Mouse (Mus musculus) left cerebral cortex, adult 8-10 months (tissue): Measurements from ENCODE around the gene Zscan21. TPM values are rescaled to one million over a fixed set of nuclear protein-coding genes. Genes with fewer than 3 reads are reported as not detected.

Source experiments
- microRNA-seq, 2 experiments: library from miRNA; unstranded; fragments of <30 nt; microRNA quantifications; one replicate each; pipeline ENCODE4 v1.2.0; 2022
- total RNA-seq, 4 experiments: library from RNA; stranded (reverse); gene quantifications; 2 replicates each; pipeline ENCODE4 v1.2.4; 2022

The Zscan21 gene
- total RNA-seq, 4 experiments from 2014 or later, result 15.9 to 17.8 (median 16.3) TPM

Small RNA genes lying within 50 kb of the gene (microRNA-seq; reads per million reads assigned to microRNA genes)
- gene Mir106b, result 373 to 412 reads per million in 2 experiments
- gene Mir25, result 50.5 to 52.9 reads per million in 2 experiments
- gene Mir93, result 1,448 to 1,450 reads per million in 2 experiments

Other genes starting within 250 kb of the Zscan21 start
- not detected for gene Pilrb2, start 245.1 kb upstream of the Zscan21 start, total RNA-seq
- under 1 TPM; 0.37 to 0.59 (median 0.51) TPM for gene Cyp3a13, start 195.3 kb upstream of the Zscan21 start, total RNA-seq
- gene Gjc3, start 153.8 kb upstream of the Zscan21 start, total RNA-seq, result 10 to 100 TPM; 22.7 to 28.6 (median 25.6) TPM
- not detected for gene Azgp1, start 135.4 kb upstream of the Zscan21 start, total RNA-seq
- gene Smok3a, start 95.6 kb upstream of the Zscan21 start, total RNA-seq, result not detected
- gene Smok3b, start 95.5 kb upstream of the Zscan21 start, total RNA-seq, result not detected
- not detected for gene Smok3c, start 63.7 kb upstream of the Zscan21 start, total RNA-seq
- 10 to 100 TPM; 39.6 to 44.7 (median 42.9) TPM for gene Zkscan1, start 31.8 kb upstream of the Zscan21 start, total RNA-seq
- 10 to 100 TPM; 11.6 to 14.0 (median 13.4) TPM for gene Zfp113, start 38.8 kb downstream of the Zscan21 start, total RNA-seq
- 100 to 1,000 TPM; 133 to 147 (median 144) TPM for gene Cops6, start 44.2 kb downstream of the Zscan21 start, total RNA-seq
- gene Ap4m1, start 55.1 kb downstream of the Zscan21 start, total RNA-seq, result 10 to 100 TPM; 21.6 to 28.1 (median 24.0) TPM
- gene Mcm7, start 55.5 kb downstream of the Zscan21 start, total RNA-seq, result 10 to 100 TPM; 15.2 to 17.9 (median 15.9) TPM
- gene Taf6, start 70.5 kb downstream of the Zscan21 start, total RNA-seq, result 10 to 100 TPM; 34.6 to 42.1 (median 38.8) TPM
- gene Cnpy4, start 70.6 kb downstream of the Zscan21 start, total RNA-seq, result 10 to 100 TPM; 11.7 to 14.7 (median 12.5) TPM
- 1 to 10 TPM; 7.4 to 9.1 (median 8.5) TPM for gene Mblac1, start 77.4 kb downstream of the Zscan21 start, total RNA-seq
- gene Nxpe5, start 109.0 kb downstream of the Zscan21 start, total RNA-seq, result under 1 TPM in 3 of 4 experiments, not detected in 1; 0.19 to 0.23 (median 0.22) TPM
- gene Lamtor4, start 138.6 kb downstream of the Zscan21 start, total RNA-seq, result 10 to 100 TPM; 50.8 to 61.6 (median 55.1) TPM
- gene BC037034, start 147.1 kb downstream of the Zscan21 start, total RNA-seq, result 10 to 100 TPM; 60.5 to 70.0 (median 66.1) TPM
- gene Gal3st4, start 155.9 kb downstream of the Zscan21 start, total RNA-seq, result 1 to 10 TPM; 2.8 to 5.2 (median 3.9) TPM
- gene Gm43720, start 163.1 kb downstream of the Zscan21 start, total RNA-seq, result not detected
- 1 to 10 TPM in 3 of 4 experiments, under 1 TPM in 1; 0.94 to 1.7 (median 1.3) TPM for gene Gpc2, start 163.1 kb downstream of the Zscan21 start, total RNA-seq
- gene Stag3, start 163.3 kb downstream of the Zscan21 start, total RNA-seq, result 1 to 10 TPM in 2 of 4 experiments, under 1 TPM in 2; 0.36 to 1.2 (median 0.89) TPM
- gene Pvrig, start 225.1 kb downstream of the Zscan21 start, total RNA-seq, result 1 to 10 TPM in 1 of 4 experiments, under 1 TPM in 3; 0.34 to 1.1 (median 0.59) TPM